Mouse (Mus musculus) cortical plate, adult 2 months (tissue): ENCODE measurements around the gene Fcgr4. TPM values are rescaled to one million over a fixed set of nuclear protein-coding genes. Genes with fewer than 3 reads are reported as not detected.
"Not testable (repeated sequence)": the region's sequence is repeated elsewhere in the genome, so short reads cannot be mapped to it uniquely, and the experiment has no call there.

Experiments used
- H3K27ac ChIP-seq: fragments of 200-500 bp; 2 replicates; pipeline ENCODE4 v1.5.1; 2012; ENCODE audit warnings: low read length, control low read depth, inconsistent platforms; ENCODE audit not compliant: insufficient read depth
- H3K4me1 ChIP-seq: fragments of 200-500 bp; 2 replicates; pipeline ENCODE4 v1.6.1; 2011; ENCODE audit warnings: low read length; ENCODE audit not compliant: control insufficient read depth, insufficient read depth
- H3K4me3 ChIP-seq: fragments of 200-500 bp; 2 replicates; pipeline ENCODE4 v1.5.1; 2011; ENCODE audit warnings: mild to moderate bottlenecking, low read length, control low read depth; ENCODE audit not compliant: insufficient read depth
- polyA plus RNA-seq: library from polyadenylated mRNA; depleted of rRNA; stranded (reverse); fragments of >200 nt; gene quantifications from 2 replicates; pipeline ENCODE4 v1.2.3, GENCODE M21; 2012; rRNA removed

The Fcgr4 gene
- polyA plus RNA-seq, 1 experiment = 0.31 TPM

GRCm38 (mm10) chr1:171071726-171072125 lies 53.0 kb downstream of the Fcgr4 start:
- H3K4me1 ChIP-seq, H3K27ac ChIP-seq, H3K4me3 ChIP-seq: not testable (repeated sequence)

- H3K4me1 ChIP-seq, H3K27ac ChIP-seq, H3K4me3 ChIP-seq: not testable (repeated sequence)
Measured at GRCm38 (mm10) chr1:171072217-171072616, 53.5 kb downstream of the Fcgr4 start.

- not testable (repeated sequence) for H3K4me1 ChIP-seq, H3K27ac ChIP-seq, H3K4me3 ChIP-seq
Measured at GRCm38 (mm10) chr1:171074283-171074682, 55.6 kb downstream of the Fcgr4 start.

GRCm38 (mm10) chr1:171076176-171076575 lies 57.5 kb downstream of the Fcgr4 start:
- H3K27ac ChIP-seq, H3K4me1 ChIP-seq, H3K4me3 ChIP-seq: not testable (repeated sequence)

- not testable (repeated sequence) for H3K4me3 ChIP-seq, H3K4me1 ChIP-seq, H3K27ac ChIP-seq
Measured at GRCm38 (mm10) chr1:171077192-171077591, 58.5 kb downstream of the Fcgr4 start.

- not testable (repeated sequence) for H3K4me1 ChIP-seq, H3K4me3 ChIP-seq, H3K27ac ChIP-seq
Measured at GRCm38 (mm10) chr1:171077955-171078354, 59.2 kb downstream of the Fcgr4 start.

- not testable (repeated sequence) for H3K27ac ChIP-seq, H3K4me1 ChIP-seq, H3K4me3 ChIP-seq
Measured at GRCm38 (mm10) chr1:171078419-171078818, 59.7 kb downstream of the Fcgr4 start.

- H3K4me3 ChIP-seq, H3K4me1 ChIP-seq, H3K27ac ChIP-seq: not testable (repeated sequence)
Measured at GRCm38 (mm10) chr1:171079345-171079744, 60.6 kb downstream of the Fcgr4 start.

Other genes starting within 250 kb of the Fcgr4 start
- gene Atf6, start 151.1 kb upstream of the Fcgr4 start, polyA plus RNA-seq = 25.9 and 27.7 TPM in 2 replicates
- 0.81 and 0.83 TPM in 2 replicates for gene Gm26620, start 133.9 kb upstream of the Fcgr4 start, polyA plus RNA-seq
- gene Dusp12, start 133.4 kb upstream of the Fcgr4 start, polyA plus RNA-seq = 32.0 and 32.5 TPM in 2 replicates
- 1.0 and 1.1 TPM in 2 replicates for gene Fcrlb, start 106.0 kb upstream of the Fcgr4 start, polyA plus RNA-seq
- gene Fcrla, start 91.3 kb upstream of the Fcgr4 start, polyA plus RNA-seq = 0.08 TPM in 1 of 2 replicates, not detected in the other
- gene Fcgr2b, start 42.4 kb upstream of the Fcgr4 start, polyA plus RNA-seq = 6.1 and 6.4 TPM in 2 replicates
- gene Fcgr3, start 46.0 kb downstream of the Fcgr4 start, polyA plus RNA-seq = 20.6 and 21.1 TPM in 2 replicates
- gene Cfap126, start 95.0 kb downstream of the Fcgr4 start, polyA plus RNA-seq = 2.7 and 4.5 TPM in 2 replicates
- gene Sdhc, start 131.7 kb downstream of the Fcgr4 start, polyA plus RNA-seq = 219 and 242 TPM in 2 replicates
- gene Mpz, start 131.8 kb downstream of the Fcgr4 start, polyA plus RNA-seq = 0.13 and 0.19 TPM in 2 replicates
- 109 and 168 TPM in 2 replicates for gene Pcp4l1, start 177.3 kb downstream of the Fcgr4 start, polyA plus RNA-seq
- gene Nr1i3, start 195.1 kb downstream of the Fcgr4 start, polyA plus RNA-seq = 0.11 and 0.15 TPM in 2 replicates
- gene Tomm40l, start 203.6 kb downstream of the Fcgr4 start, polyA plus RNA-seq = 82.2 and 94.6 TPM in 2 replicates
- 2.8 and 3.0 TPM in 2 replicates for gene Apoa2, start 206.1 kb downstream of the Fcgr4 start, polyA plus RNA-seq
- gene Fcer1g, start 215.4 kb downstream of the Fcgr4 start, polyA plus RNA-seq = 35.9 and 40.7 TPM in 2 replicates
- gene Adamts4, start 231.5 kb downstream of the Fcgr4 start, polyA plus RNA-seq = 14.4 and 20.1 TPM in 2 replicates
- 202 and 215 TPM in 2 replicates for gene Ndufs2, start 232.5 kb downstream of the Fcgr4 start, polyA plus RNA-seq